Mouse (Mus musculus) limb, embryonic 10.5 days (tissue): ENCODE measurements around the gene Sh3bp5. TPM values are rescaled to one million over a fixed set of nuclear protein-coding genes. Genes with fewer than 3 reads are reported as not detected.

Experiments
- DNase-seq: peaks from one replicate; pipeline ENCODE4 v3.0.0-alpha.2; 2017; ENCODE audit warnings: low spot score
- H3K27ac ChIP-seq: fragments of 300-500 bp; sonication (generic); 2 replicates; pipeline ENCODE4 v1.5.1; 2016; ENCODE audit warnings: mild to moderate bottlenecking
- H3K27me3 ChIP-seq: fragments of 300-500 bp; sonication (generic); 2 replicates; pipeline ENCODE4 v1.6.1; 2016; ENCODE audit warnings: low read depth, mild to moderate bottlenecking; ENCODE audit not compliant: poor library complexity, severe bottlenecking
- H3K36me3 ChIP-seq: fragments of 300-500 bp; sonication (generic); 2 replicates; pipeline ENCODE4 v1.6.1; 2016; ENCODE audit warnings: mild to moderate bottlenecking, moderate library complexity
- H3K4me1 ChIP-seq: fragments of 300-500 bp; sonication (generic); 2 replicates; pipeline ENCODE4 v1.6.1; 2016
- H3K4me3 ChIP-seq: fragments of 300-500 bp; sonication (generic); 2 replicates; pipeline ENCODE4 v1.5.1; 2016; ENCODE audit warnings: mild to moderate bottlenecking, moderate library complexity
- H3K9me3 ChIP-seq: fragments of 300-500 bp; sonication (generic); replicated peaks from 2 replicates; pipeline ENCODE4 v1.6.1; 2016; ENCODE audit warnings: mild to moderate bottlenecking
- WGBS: fragments of 180-500 bp; shearing (Covaris S2); methylation state at CpG from one replicate; pipeline ENCODE4 v1.1.7; 2016; 5-methylcytosine and 5-hydroxymethylcytosine counted together
- polyA plus RNA-seq: library from polyadenylated mRNA; unstranded; fragments of >200 nt; fragmentation: Nextera tagmentation; extraction: Ambion mirVana; gene quantifications from 2 replicates; pipeline ENCODE4 v1.2.1, GENCODE M21; 2016

The Sh3bp5 gene
- polyA plus RNA-seq, 1 experiment from 2014 or later, result 47.9 TPM

GRCm38 (mm10) chr14:31429004-31429395, 6.9 kb downstream of the Sh3bp5 start:
- H3K27ac ChIP-seq, result no peak overlapping the region
- no peaks in the 10 kb centered on the region for H3K9me3 ChIP-seq
- H3K4me3 ChIP-seq, result no peak overlapping the region
- H3K36me3 ChIP-seq, result peaks cover 80% of the 10 kb centered on the region
- no peaks in the 10 kb centered on the region for H3K27me3 ChIP-seq
- WGBS, result 55% methylated on average over 5 of the region's 5 CpGs
- peaks cover 42% of the 10 kb centered on the region for H3K4me1 ChIP-seq
- no peak for DNase-seq

- Histone ChIP-seq H3K27me3 (no peaks in the 10 kb centered on the region), H3K36me3 (peaks cover 86% of the 10 kb centered on the region), H3K4me3 (no peak overlapping the region), H3K27ac (no peak overlapping the region), H3K4me1 (peaks cover 36% of the 10 kb centered on the region), H3K9me3 (no peaks in the 10 kb centered on the region)
- 72% methylated on average over 15 of the region's 15 CpGs for WGBS
- DNase-seq, result no peak
Measured at GRCm38 (mm10) chr14:31428211-31429003, 7.5 kb downstream of the Sh3bp5 start.

- 84% methylated on average over 11 of the region's 11 CpGs for WGBS
- DNase-seq, result no peak
- peaks cover 80% of the 10 kb centered on the region for H3K36me3 ChIP-seq
- no peaks in the 10 kb centered on the region for H3K9me3 ChIP-seq
- peaks cover 11% of the 10 kb centered on the region for H3K4me1 ChIP-seq
- H3K27ac ChIP-seq, result no peak overlapping the region
- no peaks in the 10 kb centered on the region for H3K27me3 ChIP-seq
- no peak overlapping the region for H3K4me3 ChIP-seq
Measured at GRCm38 (mm10) chr14:31422961-31423791, 12.7 kb downstream of the Sh3bp5 start.

- DNase-seq, result no peak
- WGBS, result 93% methylated on average over 5 of the region's 5 CpGs
- H3K4me1 ChIP-seq, result peaks cover 18% of the 10 kb centered on the region
- H3K27me3 ChIP-seq, result no peaks in the 10 kb centered on the region
- H3K4me3 ChIP-seq, result no peak overlapping the region
- H3K36me3 ChIP-seq, result peaks cover 76% of the 10 kb centered on the region
- no peak overlapping the region for H3K27ac ChIP-seq
- no peaks in the 10 kb centered on the region for H3K9me3 ChIP-seq
Measured at GRCm38 (mm10) chr14:31422395-31422794, 13.5 kb downstream of the Sh3bp5 start.

GRCm38 (mm10) chr14:31421509-31422295, 14.2 kb downstream of the Sh3bp5 start:
- Histone ChIP-seq H3K4me3 (no peak overlapping the region), H3K36me3 (peaks cover 72% of the 10 kb centered on the region), H3K27ac (no peak overlapping the region), H3K9me3 (no peaks in the 10 kb centered on the region), H3K4me1 (peaks cover 24% of the 10 kb centered on the region), H3K27me3 (no peaks in the 10 kb centered on the region)
- 92% methylated on average over 18 of the region's 18 CpGs for WGBS
- no peak for DNase-seq

GRCm38 (mm10) chr14:31420985-31421384, 14.9 kb downstream of the Sh3bp5 start:
- peaks cover 69% of the 10 kb centered on the region for H3K36me3 ChIP-seq
- no peak overlapping the region for H3K27ac ChIP-seq
- no peak overlapping the region for H3K4me3 ChIP-seq
- H3K4me1 ChIP-seq, result peaks cover 24% of the 10 kb centered on the region
- no peak for DNase-seq
- whole genome bisulfite sequencing, result 83% methylated on average over 7 of the region's 7 CpGs
- H3K9me3 ChIP-seq, result no peaks in the 10 kb centered on the region
- H3K27me3 ChIP-seq, result no peaks in the 10 kb centered on the region

- DNase-seq, result no peak
- no peak overlapping the region for H3K4me3 ChIP-seq
- peaks cover 25% of the 10 kb centered on the region for H3K4me1 ChIP-seq
- no peak overlapping the region for H3K27ac ChIP-seq
- H3K36me3 ChIP-seq, result peaks cover 66% of the 10 kb centered on the region
- no peaks in the 10 kb centered on the region for H3K27me3 ChIP-seq
- WGBS, result 93% methylated on average over 7 of the region's 7 CpGs
- no peaks in the 10 kb centered on the region for H3K9me3 ChIP-seq
Measured at GRCm38 (mm10) chr14:31420562-31420961, 15.3 kb downstream of the Sh3bp5 start.

GRCm38 (mm10) chr14:31420135-31420534, 15.7 kb downstream of the Sh3bp5 start:
- H3K27ac ChIP-seq, result no peak overlapping the region

GRCm38 (mm10) chr14:31419279-31419678, 16.6 kb downstream of the Sh3bp5 start:
- Histone ChIP-seq H3K9me3 (no peaks in the 10 kb centered on the region), H3K27ac (no peak overlapping the region), H3K36me3 (peaks cover 57% of the 10 kb centered on the region), H3K4me3 (no peak overlapping the region), H3K27me3 (no peaks in the 10 kb centered on the region), H3K4me1 (peaks cover 37% of the 10 kb centered on the region)
- WGBS, result 61% methylated on average over 4 of the region's 4 CpGs
- no peak for DNase-seq

More at GRCm38 (mm10) chr14:31420135-31420534, 15.7 kb downstream of the Sh3bp5 start:
- 95% methylated on average over 8 of the region's 8 CpGs for WGBS
- Histone ChIP-seq H3K4me1 (peaks cover 29% of the 10 kb centered on the region), H3K27me3 (no peaks in the 10 kb centered on the region), H3K9me3 (no peaks in the 10 kb centered on the region), H3K4me3 (no peak overlapping the region), H3K36me3 (peaks cover 63% of the 10 kb centered on the region)
- no peak for DNase-seq

- peaks cover 44% of the 10 kb centered on the region for H3K36me3 ChIP-seq
- H3K27me3 ChIP-seq, result no peaks in the 10 kb centered on the region
- no peaks in the 10 kb centered on the region for H3K9me3 ChIP-seq
- H3K4me1 ChIP-seq, result peaks cover 55% of the 10 kb centered on the region
- H3K27ac ChIP-seq, result no peak overlapping the region
- no peak for DNase-seq
- WGBS, result 76% methylated on average over 16 of the region's 16 CpGs
- H3K4me3 ChIP-seq, result no peak overlapping the region
Measured at GRCm38 (mm10) chr14:31416835-31417549, 18.9 kb downstream of the Sh3bp5 start.

GRCm38 (mm10) chr14:31416411-31416810, 19.5 kb downstream of the Sh3bp5 start:
- 83% methylated on average over 3 of the region's 3 CpGs for WGBS
- Histone ChIP-seq H3K36me3 (peaks cover 43% of the 10 kb centered on the region), H3K4me3 (no peak overlapping the region), H3K27me3 (no peaks in the 10 kb centered on the region), H3K27ac (no peak overlapping the region), H3K9me3 (no peaks in the 10 kb centered on the region), H3K4me1 (peaks cover 56% of the 10 kb centered on the region)
- DNase-seq, result no peak

- H3K36me3 ChIP-seq, result peaks cover 45% of the 10 kb centered on the region
- no peaks in the 10 kb centered on the region for H3K27me3 ChIP-seq
- H3K4me1 ChIP-seq, result peaks cover 59% of the 10 kb centered on the region
- no peak for DNase-seq
- H3K27ac ChIP-seq, result no peak overlapping the region
- no peaks in the 10 kb centered on the region for H3K9me3 ChIP-seq
- H3K4me3 ChIP-seq, result no peak overlapping the region
- WGBS, result 65% methylated on average over 7 of the region's 7 CpGs
Measured at GRCm38 (mm10) chr14:31414967-31415376, 20.9 kb downstream of the Sh3bp5 start.
